Comparison of ENCODE assay signal across 35 mouse cellular contexts in genomic region chr10:90140947-90141346, GRCm38 (mm10).
"Had no signal": no experiment of that assay in that cellular context is flagged by ENCODE, and none has a peak within 500 bp of the region (broad histone marks: within the 10 kb centered on the region; RNA-seq: fewer than 3 reads in every experiment).

No protein-coding gene starts in this region.

- H3K27ac ChIP-seq: heart, embryonic 13.5 days; heart, embryonic 15.5 days; hindbrain, embryonic 10.5 days; hindbrain, embryonic 12.5 days; hindbrain, embryonic 13.5 days; hindbrain, embryonic 14.5 days; hindbrain, embryonic 15.5 days; hindbrain, postnatal 0 days; intestine, embryonic 15.5 days; kidney, embryonic 15.5 days; kidney, postnatal 0 days; layer of hippocampus, adult 2 months; left cerebral cortex, adult 2 months had no signal

- ATAC-seq: hindbrain, embryonic 16.5 days; hindbrain, postnatal 0 days; inflammation-experienced regulatory T-cells, adult 6 months; intestine, embryonic 15.5 days; intestine, embryonic 16.5 days; intestine, postnatal 0 days had no signal

- H3K4me2 ChIP-seq: heart, embryonic 11.5 days; heart, embryonic 12.5 days; heart, embryonic 13.5 days; heart, embryonic 15.5 days; hindbrain, embryonic 12.5 days; hindbrain, embryonic 13.5 days; hindbrain, embryonic 14.5 days; hindbrain, embryonic 15.5 days; intestine, embryonic 15.5 days; kidney, embryonic 15.5 days had no signal

- DNase-seq: heart, postnatal 10 days; heart, postnatal 14 days; heart, postnatal 36 days; heart, postnatal 4 days; kidney, adult 11 months; kidney, adult 18-20 months; kidney, adult 2 months; kidney, adult 8-10 months; kidney, adult 9 months; kidney, postnatal 10 days; kidney, postnatal 14 days; kidney, postnatal 25 days; kidney, postnatal 36 days; kidney, postnatal 4 days; layer of hippocampus, adult 9-11 months; layer of hippocampus, postnatal 36 days had no signal

- H3K4me1 ChIP-seq: heart, embryonic 12.5 days; heart, embryonic 13.5 days; heart, embryonic 15.5 days; hindbrain, embryonic 10.5 days; hindbrain, embryonic 12.5 days; hindbrain, embryonic 13.5 days; hindbrain, embryonic 15.5 days; intestine, embryonic 15.5 days; kidney, embryonic 15.5 days had no signal

- H3K4me3 ChIP-seq: heart, embryonic 12.5 days; heart, embryonic 13.5 days; heart, embryonic 15.5 days; hindbrain, embryonic 10.5 days; hindbrain, embryonic 12.5 days; hindbrain, embryonic 13.5 days; hindbrain, embryonic 15.5 days; intestine, embryonic 15.5 days; kidney, embryonic 15.5 days; layer of hippocampus, adult 2 months; left cerebral cortex, adult 2 months had no signal

- H3K27me3 ChIP-seq: heart, embryonic 12.5 days; heart, embryonic 13.5 days; heart, embryonic 15.5 days; hindbrain, embryonic 12.5 days; hindbrain, embryonic 13.5 days; hindbrain, embryonic 15.5 days; intestine, embryonic 15.5 days; kidney, embryonic 15.5 days had no signal

- H3K9me3 ChIP-seq: heart, embryonic 13.5 days; heart, embryonic 15.5 days; hindbrain, embryonic 10.5 days; hindbrain, embryonic 13.5 days; hindbrain, embryonic 15.5 days; intestine, embryonic 15.5 days; kidney, embryonic 15.5 days had no signal

- H3K36me3 ChIP-seq: heart, embryonic 12.5 days; heart, embryonic 13.5 days; heart, embryonic 15.5 days; hindbrain, embryonic 10.5 days; hindbrain, embryonic 12.5 days; hindbrain, embryonic 13.5 days; hindbrain, embryonic 15.5 days; intestine, embryonic 15.5 days; kidney, embryonic 15.5 days had no signal

- H3K9ac ChIP-seq: heart, embryonic 12.5 days; heart, embryonic 13.5 days; heart, embryonic 15.5 days; hindbrain, embryonic 12.5 days; hindbrain, embryonic 13.5 days; hindbrain, embryonic 14.5 days; hindbrain, embryonic 15.5 days; intestine, embryonic 15.5 days; kidney, embryonic 15.5 days had no signal
